Mouse (Mus musculus) cerebellum, adult 2 months (tissue): ENCODE data around the gene Tifab. TPM values are rescaled to one million over a fixed set of nuclear protein-coding genes. Genes with fewer than 3 reads are reported as not detected.

Source experiments
- DNase-seq, 2 experiments: peaks; one replicate each; pipeline ENCODE4 v3.0.0; 2021
- H3K27ac ChIP-seq: fragments of 200-500 bp; 2 replicates; pipeline ENCODE4 v1.5.1; 2012; ENCODE audit warnings: low read length, control low read depth, inconsistent platforms; ENCODE audit not compliant: insufficient read depth
- H3K27me3 ChIP-seq: fragments of 200-500 bp; 2 replicates; pipeline ENCODE4 v1.6.1; 2012; ENCODE audit warnings: inconsistent platforms, mild to moderate bottlenecking, low read length, moderate library complexity; ENCODE audit not compliant: control insufficient read depth, insufficient read depth
- H3K4me1 ChIP-seq: fragments of 200-500 bp; 2 replicates; pipeline ENCODE4 v1.6.1; 2011; ENCODE audit warnings: low read length; ENCODE audit not compliant: control insufficient read depth, insufficient read depth
- H3K4me3 ChIP-seq: fragments of 200-500 bp; replicated peaks from 2 replicates; pipeline ENCODE3; 2011; ENCODE audit warnings: mild to moderate bottlenecking, low read depth, low read length, control low read depth; ENCODE audit not compliant: insufficient read depth
- CTCF ChIP-seq: fragments of 200-500 bp; IDR thresholded peaks from 2 replicates; pipeline ENCODE4 v1.5.1; 2011; ENCODE audit warnings: low read depth, mild to moderate bottlenecking, control low read depth, low read length, moderate library complexity, borderline replicate concordance; ENCODE audit not compliant: insufficient read depth
- POLR2A ChIP-seq: fragments of 200-500 bp; IDR thresholded peaks from 2 replicates; pipeline ENCODE4 v1.6.1; 2011; ENCODE audit warnings: low read length, control low read depth, borderline replicate concordance; ENCODE audit not compliant: insufficient read depth
- WGBS: fragments of 180-500 bp; shearing (Covaris S2); methylation state at CpG from one replicate; pipeline ENCODE4 v1.1.7; 2018; 5-methylcytosine and 5-hydroxymethylcytosine counted together
- polyA plus RNA-seq: library from polyadenylated mRNA; depleted of rRNA; stranded (reverse); fragments of >200 nt; gene quantifications from 2 replicates; pipeline ENCODE4 v1.2.3, GENCODE M21; 2012

Gene Tifab
- polyA plus RNA-seq, 1 experiment, result 0.84 TPM

GRCm38 (mm10) chr13:56168403-56168781, 10.3 kb downstream of the Tifab start:
- no peaks in the 10 kb centered on the region for H3K27me3 ChIP-seq
- whole genome bisulfite sequencing, result 68% methylated on average over 3 of the region's 3 CpGs
- no peak overlapping the region for H3K27ac ChIP-seq
- no peak overlapping the region for H3K4me3 ChIP-seq
- no peak for DNase-seq
- no peaks in the 10 kb centered on the region for H3K4me1 ChIP-seq
- no peak for TF ChIP-seq POLR2A
- TF ChIP-seq CTCF, result no peak

GRCm38 (mm10) chr13:56167446-56168402, 11.0 kb downstream of the Tifab start:
- H3K27me3 ChIP-seq, result no peaks in the 10 kb centered on the region
- H3K4me1 ChIP-seq, result no peaks in the 10 kb centered on the region
- no peak for DNase-seq
- H3K4me3 ChIP-seq, result no peak overlapping the region
- no peak overlapping the region for H3K27ac ChIP-seq
- TF ChIP-seq POLR2A, result no peak
- peak; percentile 65 for TF ChIP-seq CTCF
- WGBS, result 48% methylated on average over 13 of the region's 14 CpGs

- no peak overlapping the region for H3K4me3 ChIP-seq
- DNase-seq, result no peak
- TF ChIP-seq CTCF, result no peak
- TF ChIP-seq POLR2A, result no peak
- WGBS, result 83% methylated on average over 11 of the region's 11 CpGs
- no peaks in the 10 kb centered on the region for H3K4me1 ChIP-seq
- no peak overlapping the region for H3K27ac ChIP-seq
- H3K27me3 ChIP-seq, result no peaks in the 10 kb centered on the region
These were observed 13.1 kb downstream of the Tifab start for GRCm38 (mm10) chr13:56165561-56165960.

GRCm38 (mm10) chr13:56164372-56164771, 14.3 kb downstream of the Tifab start:
- 87% methylated on average over 3 of the region's 3 CpGs for WGBS

GRCm38 (mm10) chr13:56163751-56164150, 14.9 kb downstream of the Tifab start:
- no peaks in the 10 kb centered on the region for H3K4me1 ChIP-seq
- no peak for TF ChIP-seq CTCF
- TF ChIP-seq POLR2A, result no peak
- peak in 1 of 2 experiments; percentile 9 for DNase-seq
- no peak overlapping the region for H3K4me3 ChIP-seq
- WGBS, result 10% methylated on average over 6 of the region's 6 CpGs
- H3K27ac ChIP-seq, result no peak overlapping the region
- no peaks in the 10 kb centered on the region for H3K27me3 ChIP-seq

More at GRCm38 (mm10) chr13:56164372-56164771, 14.3 kb downstream of the Tifab start:
- DNase-seq, result no peak
- Histone ChIP-seq H3K27ac (no peak overlapping the region), H3K4me1 (no peaks in the 10 kb centered on the region), H3K27me3 (no peaks in the 10 kb centered on the region), H3K4me3 (no peak overlapping the region)
- no peak for TF ChIP-seq CTCF
- no peak for TF ChIP-seq POLR2A

GRCm38 (mm10) chr13:56162859-56163258, 15.8 kb downstream of the Tifab start:
- no peak overlapping the region for H3K27ac ChIP-seq
- H3K27me3 ChIP-seq, result no peaks in the 10 kb centered on the region
- no peaks in the 10 kb centered on the region for H3K4me1 ChIP-seq
- no peak overlapping the region for H3K4me3 ChIP-seq
- TF ChIP-seq POLR2A (no peak), CTCF (no peak)
- DNase-seq, result no peak
- 87% methylated on average over 6 of the region's 6 CpGs for WGBS

- no peak for TF ChIP-seq CTCF
- TF ChIP-seq POLR2A, result no peak
- WGBS, result 83% methylated on average over 17 of the region's 17 CpGs
- Histone ChIP-seq H3K27ac (no peak overlapping the region), H3K27me3 (no peaks in the 10 kb centered on the region), H3K4me1 (no peaks in the 10 kb centered on the region), H3K4me3 (no peak overlapping the region)
- DNase-seq, result no peak
These were observed 18.9 kb downstream of the Tifab start for GRCm38 (mm10) chr13:56159614-56160363.

- WGBS, result 76% methylated on average over 14 of the region's 14 CpGs
- no peak overlapping the region for H3K27ac ChIP-seq
- TF ChIP-seq POLR2A (no peak), CTCF (no peak)
- no peaks in the 10 kb centered on the region for H3K4me1 ChIP-seq
- DNase-seq, result no peak
- no peak overlapping the region for H3K4me3 ChIP-seq
- no peaks in the 10 kb centered on the region for H3K27me3 ChIP-seq
These were observed 19.6 kb downstream of the Tifab start for GRCm38 (mm10) chr13:56159016-56159601.
